Mouse (Mus musculus) layer of hippocampus, adult 8-10 months (tissue): Measurements from ENCODE around the gene Il24. TPM values are rescaled to one million over a fixed set of nuclear protein-coding genes. Genes with fewer than 3 reads are reported as not detected.

Experiments used
- DNase-seq, 2 experiments: peaks; one replicate each; pipeline ENCODE4 v3.0.0; 2022; ENCODE audit warnings: low spot score in 2 of 2
- total RNA-seq, 4 experiments: library from RNA; stranded (reverse); gene quantifications; 2 replicates each; pipeline ENCODE4 v1.2.4; 2022

Il24 gene
- not detected for total RNA-seq

GRCm38 (mm10) chr1:130887354-130887753 is at the start of gene Il24:
Il24 (minus strand) TSS chr1:130887454.
- no peak for DNase-seq

DNA sequence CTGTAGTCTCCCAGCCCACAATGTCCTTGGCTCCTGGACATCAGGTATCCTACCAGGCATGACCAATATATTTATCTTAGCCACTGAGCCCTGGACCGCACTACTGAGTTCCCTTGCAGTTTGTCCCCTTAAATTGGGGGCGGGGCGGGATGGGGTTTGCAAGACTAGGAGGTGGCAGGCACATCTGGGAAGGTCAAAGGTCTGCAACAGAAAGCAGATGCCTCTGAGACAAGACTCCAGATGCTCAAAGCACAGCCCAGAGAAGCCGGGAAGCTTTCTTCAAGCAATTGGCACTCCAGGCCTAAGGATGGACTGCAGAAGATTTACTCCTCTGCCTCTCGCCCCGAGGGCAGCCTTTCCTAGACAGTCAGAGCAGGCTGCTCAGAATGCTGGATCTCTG is 49.1 kb upstream of the Il24 start:
- DNase-seq, result no peak

DNA sequence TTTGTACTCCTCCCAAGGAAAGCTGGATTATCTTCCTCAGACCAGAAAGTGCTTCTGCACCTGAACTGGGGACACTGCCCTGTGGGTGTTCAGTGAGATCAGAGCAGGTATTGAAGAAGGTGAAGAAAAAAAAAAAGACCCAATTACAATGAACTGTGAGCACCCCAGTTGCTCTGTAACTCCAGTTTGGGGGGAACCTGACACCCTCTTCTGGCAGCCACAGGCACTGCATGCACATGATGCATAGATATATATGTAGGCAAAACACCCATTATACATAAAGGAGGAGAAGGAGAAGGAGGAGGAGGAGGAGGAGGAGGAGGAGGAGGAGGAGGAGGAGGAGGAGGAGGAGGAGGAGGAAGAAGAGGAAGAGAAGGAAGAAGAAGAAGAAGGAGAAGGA is 39.2 kb upstream of the Il24 start:
- DNase-seq, result no peak

GRCm38 (mm10) chr1:130918323-130918980 is 31.2 kb upstream of the Il24 start:
- DNase-seq, result no peak

DNA sequence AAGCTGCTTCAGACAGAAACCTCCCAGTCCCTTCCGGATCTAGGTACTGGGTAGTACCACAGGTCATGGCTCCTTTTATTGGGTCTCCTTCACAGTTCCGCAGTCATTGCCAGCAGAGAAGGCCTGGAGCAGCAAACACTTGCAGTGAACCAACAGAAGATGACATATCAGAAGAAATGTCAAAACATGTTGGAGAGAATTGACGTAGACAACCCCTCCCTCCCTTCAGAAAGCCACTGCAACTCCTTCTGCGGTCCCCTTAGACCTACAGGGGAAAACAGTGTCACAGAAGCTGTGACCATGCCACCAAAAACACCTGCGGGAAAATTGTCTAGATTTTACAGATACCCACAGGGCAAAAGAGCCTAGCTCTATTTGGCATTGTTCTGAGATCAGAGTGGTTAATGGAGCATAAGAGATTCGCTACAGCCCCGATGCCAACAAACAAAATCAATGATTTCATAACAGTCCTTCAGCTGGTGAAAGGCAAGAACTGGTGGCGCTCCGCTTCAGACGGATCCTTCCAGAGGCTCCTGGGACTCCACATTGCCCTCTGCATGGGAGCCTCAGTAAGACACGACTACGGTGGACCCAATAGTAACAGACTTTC is 24.3 kb upstream of the Il24 start, which contains the start of gene Il20:
Gene Il20 (minus strand): TSS at position 51 of the 610 bp plus-strand sequence.
- no peak for DNase-seq

- DNase-seq, result no peak
Measured at GRCm38 (mm10) chr1:130902505-130902904, 15.3 kb upstream of the Il24 start.

GRCm38 (mm10) chr1:130894468-130894867 is 7.2 kb upstream of the Il24 start:
- DNase-seq, result no peak

- DNase-seq, result no peak
Measured at GRCm38 (mm10) chr1:130893329-130894040, 6.2 kb upstream of the Il24 start.

DNA sequence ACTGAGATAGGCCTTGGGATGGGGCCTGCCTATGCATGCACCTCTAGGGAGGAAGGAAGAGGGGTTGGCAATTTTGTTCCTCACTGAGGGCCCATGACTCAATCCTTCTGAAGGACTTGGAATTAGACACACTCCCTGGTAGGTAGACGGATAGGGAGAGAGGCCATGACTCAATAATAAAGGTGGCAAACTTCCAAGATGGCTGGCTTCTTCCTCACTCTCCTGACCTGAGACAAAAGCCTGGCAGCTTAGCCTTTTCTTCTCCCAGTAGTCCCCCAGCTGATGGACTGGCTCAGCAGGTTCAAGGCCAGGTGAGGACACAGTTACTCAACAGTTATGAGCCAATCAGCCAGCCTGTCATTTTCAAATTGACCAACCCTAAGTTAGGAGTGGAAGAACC is 5.2 kb upstream of the Il24 start:
- DNase-seq, result no peak

DNA sequence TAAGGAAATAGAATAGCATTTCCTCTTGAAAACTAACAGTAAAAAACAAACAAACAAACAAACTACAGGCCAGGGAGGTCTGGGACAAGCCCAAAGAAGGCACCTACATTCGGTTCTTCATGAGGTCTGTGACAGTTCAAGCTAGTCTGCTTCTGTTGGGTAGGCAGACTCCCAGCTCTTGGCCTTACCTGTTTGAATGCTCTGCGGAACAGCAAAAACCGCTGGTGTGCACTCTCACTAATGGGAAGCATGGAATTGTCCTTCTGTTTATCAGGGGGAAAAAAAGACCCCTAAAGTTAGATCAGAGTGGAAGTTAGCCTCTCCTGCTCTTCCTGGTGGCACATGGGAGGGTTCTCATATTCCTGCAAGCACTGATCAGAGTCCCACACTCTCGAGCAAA is 4.1 kb downstream of the Il24 start:
- no peak for DNase-seq

- no peak for DNase-seq
Measured at GRCm38 (mm10) chr1:130879927-130880326, 7.3 kb downstream of the Il24 start.

DNA sequence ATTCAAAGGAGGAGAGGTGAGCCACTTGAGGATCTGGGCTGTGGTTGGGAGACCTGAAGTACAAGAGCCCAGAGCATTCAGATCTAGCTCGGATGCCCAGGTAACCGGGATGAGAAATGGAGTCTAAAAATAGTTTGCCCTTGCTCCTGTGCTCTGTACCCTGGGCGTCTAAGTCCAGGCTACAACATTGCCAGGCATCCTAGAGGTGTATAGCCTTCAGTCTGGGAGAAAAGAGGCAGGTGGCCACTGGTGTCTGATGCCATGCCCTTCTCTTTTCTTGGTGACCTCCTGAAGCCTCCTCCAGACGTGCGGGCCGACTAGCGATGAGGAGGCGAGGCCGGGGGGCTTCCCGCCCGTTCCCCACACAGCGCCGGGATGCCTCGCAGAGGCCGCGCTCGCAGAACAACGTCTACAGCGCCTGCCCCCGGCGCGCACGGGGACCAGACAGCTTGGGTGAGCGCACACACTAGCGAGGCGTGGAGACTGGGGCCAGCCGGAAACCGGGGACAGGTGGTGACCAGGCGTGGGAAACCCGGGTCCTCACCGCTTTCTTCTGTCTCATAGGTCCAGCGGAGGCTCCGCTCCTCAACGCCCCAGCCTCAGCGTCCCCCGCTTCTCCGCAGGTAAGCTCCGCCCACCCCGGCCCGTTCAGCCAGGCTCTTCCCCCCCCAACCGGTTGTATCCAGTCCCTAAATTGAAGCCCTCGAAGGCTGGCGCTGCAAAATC is 9.2 kb downstream of the Il24 start:
- DNase-seq, result peak in 1 of 2 experiments; percentile 5

- peak; percentile 22 to 38 for DNase-seq
Measured at GRCm38 (mm10) chr1:130876931-130877509, 10.2 kb downstream of the Il24 start.

- DNase-seq, result no peak
Measured at GRCm38 (mm10) chr1:130875910-130876309, 11.3 kb downstream of the Il24 start.

GRCm38 (mm10) chr1:130875139-130875538 is 12.1 kb downstream of the Il24 start:
- DNase-seq, result peak; percentile 11 to 32

GRCm38 (mm10) chr1:130872912-130873311 is 14.3 kb downstream of the Il24 start:
- DNase-seq, result no peak

DNA sequence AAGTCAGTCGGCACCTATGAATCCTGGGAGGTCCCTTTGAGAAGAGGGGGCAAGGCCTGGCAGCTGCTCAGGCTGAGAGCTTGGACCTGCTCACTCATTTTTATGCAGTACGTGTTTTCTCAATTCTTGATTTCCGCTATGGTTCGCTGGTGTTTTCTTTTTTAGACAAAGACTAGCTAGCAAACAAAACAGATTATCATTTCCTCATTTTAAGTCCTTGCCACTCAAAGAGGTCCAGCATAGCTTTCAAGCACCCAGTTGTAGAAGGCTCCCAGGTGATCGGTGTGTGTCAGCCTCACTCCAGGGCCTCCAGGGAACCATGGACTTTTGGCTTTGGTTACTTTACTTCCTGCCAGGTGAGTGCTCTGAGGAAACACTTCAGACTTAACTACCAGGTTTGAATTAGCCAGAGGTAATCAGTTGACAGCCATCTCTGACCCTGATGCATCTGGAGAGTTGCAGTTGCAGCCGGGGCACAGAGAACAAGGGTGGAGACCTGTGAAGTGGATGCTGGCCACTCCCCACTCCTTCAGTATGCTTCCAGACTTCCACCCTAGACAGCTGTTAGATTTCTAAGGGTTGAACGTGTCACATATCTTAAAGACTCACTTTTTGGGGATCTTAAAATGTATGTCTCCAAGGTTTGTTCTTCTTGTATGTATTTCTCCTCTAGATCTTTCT is 21.6 kb downstream of the Il24 start, which contains the start of gene Fcmr:
Gene Fcmr (plus strand): TSS at position 129 of the 681 bp plus-strand sequence.
- DNase-seq, result no peak

- DNase-seq, result no peak
Measured at GRCm38 (mm10) chr1:130864741-130865140, 22.5 kb downstream of the Il24 start.

- DNase-seq, result no peak
Measured at GRCm38 (mm10) chr1:130864238-130864637, 23.0 kb downstream of the Il24 start.

GRCm38 (mm10) chr1:130857456-130857855 is 29.8 kb downstream of the Il24 start:
- no peak for DNase-seq

DNA sequence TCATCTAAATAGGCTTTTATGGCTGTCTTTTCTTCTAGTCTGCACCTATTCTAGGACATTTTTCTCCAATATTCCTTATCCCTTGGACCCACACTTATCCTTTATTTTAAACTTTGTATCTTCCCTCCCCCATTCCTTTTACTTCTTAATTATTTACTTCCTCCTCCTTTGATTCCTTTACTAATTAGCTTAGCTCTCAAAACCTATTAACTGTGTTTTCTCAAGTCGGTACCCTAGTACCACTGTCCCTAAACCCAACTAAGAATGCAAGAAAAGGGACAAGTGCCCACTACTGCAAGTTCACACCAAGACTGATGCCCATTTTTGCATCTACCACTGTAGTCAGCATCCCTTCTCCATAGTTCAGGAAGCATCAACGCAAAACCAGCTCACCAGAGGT is 31.5 kb downstream of the Il24 start:
- no peak for DNase-seq
